Mouse (Mus musculus) bone marrow macrophage, adult 2 months (primary cell): ENCODE results near the gene Tbc1d20.

Experiments used
- CTCF ChIP-seq: IDR thresholded peaks from 2 replicates; pipeline ENCODE4 v1.5.1; 2012; ENCODE audit warnings: low read depth, mild to moderate bottlenecking, low read length, moderate library complexity
- POLR2A ChIP-seq: IDR thresholded peaks from 2 replicates; pipeline ENCODE4 v1.6.1; 2012; ENCODE audit warnings: mild to moderate bottlenecking, low read depth, low read length, borderline replicate concordance

- TF ChIP-seq CTCF (no peak), POLR2A (no peak)
These were observed 32.5 kb downstream of the Tbc1d20 start for GRCm38 (mm10) chr2:152326157-152326556.
